Mouse (Mus musculus) MEL (cell line): Measurements from ENCODE around the gene Eif4e1b.

Experiments used
- CTCF ChIP-seq, 3 experiments: IDR thresholded peaks in 2 of 3; conservative IDR thresholded peaks in 1 of 3; 2 replicates each; pipeline ENCODE4 v1.5.1; 2011 to 2012; ENCODE audit warnings: low read length in 3 of 3, low read depth in 2 of 3, mild to moderate bottlenecking in 2 of 3, improper control_type of control experiment in 1 of 3, inconsistent platforms in 1 of 3, mixed read lengths in 1 of 3, moderate library complexity in 1 of 3; ENCODE audit not compliant: control insufficient read depth in 1 of 3, insufficient read depth in 1 of 3, poor library complexity in 1 of 3, severe bottlenecking in 1 of 3
- E2F4 ChIP-seq: IDR thresholded peaks from 2 replicates; pipeline ENCODE4 v1.6.1; 2011; ENCODE audit warnings: low read depth, low read length, improper control_type of control experiment, borderline replicate concordance
- GATA1 ChIP-seq: IDR thresholded peaks from 2 replicates; pipeline ENCODE4 v1.6.1; 2011; ENCODE audit warnings: low read depth, low read length, improper control_type of control experiment
- MAFK ChIP-seq: IDR thresholded peaks from 2 replicates; pipeline ENCODE4 v1.6.1; 2011; ENCODE audit warnings: low read depth, mild to moderate bottlenecking, low read length, improper control_type of control experiment, borderline replicate concordance
- MAX ChIP-seq: IDR thresholded peaks from 2 replicates; pipeline ENCODE4 v1.6.1; 2011; ENCODE audit warnings: low read length, improper control_type of control experiment
- NELFE ChIP-seq: IDR thresholded peaks from 2 replicates; pipeline ENCODE4 v1.6.1; 2011; ENCODE audit warnings: low read depth, low read length, improper control_type of control experiment
- TAL1 ChIP-seq: IDR thresholded peaks from 2 replicates; pipeline ENCODE4 v1.6.1; 2012; ENCODE audit warnings: mild to moderate bottlenecking, inconsistent platforms, low read length, moderate library complexity, mixed read lengths
- TBP ChIP-seq: IDR thresholded peaks from 2 replicates; pipeline ENCODE4 v1.8.0; 2011; ENCODE audit warnings: low read depth, low read length, improper control_type of control experiment
- TCF12 ChIP-seq: IDR thresholded peaks from 2 replicates; pipeline ENCODE4 v1.6.1; 2014; ENCODE audit warnings: low read depth, mild to moderate bottlenecking, inconsistent platforms, low read length, improper control_type of control experiment, moderate library complexity
- ZMIZ1 ChIP-seq: IDR thresholded peaks from 2 replicates; pipeline ENCODE4 v1.6.1; 2012; ENCODE audit warnings: low read depth, mild to moderate bottlenecking, inconsistent platforms, low read length, improper control_type of control experiment, moderate library complexity
- ZNF384 ChIP-seq: IDR thresholded peaks from 2 replicates; pipeline ENCODE4 v1.6.1; 2012; ENCODE audit warnings: low read depth, mild to moderate bottlenecking, inconsistent platforms, low read length, improper control_type of control experiment

- TF ChIP-seq TAL1: no peak
- TF ChIP-seq TCF12: peak; percentile 21; the same call in 1 of the 2 replicates
- TF ChIP-seq TBP: no peak
- peak; percentile 18; the same call in 1 of the 2 replicates for TF ChIP-seq GATA1
- TF ChIP-seq NELFE: no peak
- no peak for TF ChIP-seq MAFK
- TF ChIP-seq ZNF384: no peak
- TF ChIP-seq CTCF (IDR thresholded peaks at IDR 0.05 in 2 of 3, conservative IDR thresholded peaks at IDR 0.05 in 1 of 3; ENCODE audit: control insufficient read depth in 1 of 3, insufficient read depth in 1 of 3, low read depth in 2 of 3, low read length in 3 of 3, poor library complexity in 1 of 3, severe bottlenecking in 1 of 3): no peak
- TF ChIP-seq E2F4: no peak
- no peak for TF ChIP-seq ZMIZ1
- no peak for TF ChIP-seq MAX
These were observed 14.9 kb downstream of the Eif4e1b start for GRCm38 (mm10) chr13:54798740-54799139.
